Mouse (Mus musculus): ENCODE data around the gene Ubb. TPM values are rescaled to one million over a fixed set of nuclear protein-coding genes. Genes with fewer than 3 reads are reported as not detected.
A peak's percentile ranks its signal among the peaks of the same experiment; 100 is the strongest.
"Not testable (repeated sequence)": the region's sequence is repeated elsewhere in the genome, so short reads cannot be mapped to it uniquely, and the experiment has no call there.

The Ubb gene
- polyA plus RNA-seq (2014; fragmentation: Nextera tagmentation; extraction: Ambion mirVana): 4,396 and 4,426 TPM in 2 replicates

- Histone ChIP-seq H3K4me3 (replicated peaks; ENCODE audit: low read length) (peak within 1 kb of the TSS; percentile 70), H3K9me3 (ENCODE audit: control insufficient read depth, low read length) (no peaks in the 10 kb centered on the region), H3K27ac (peak within 1 kb of the TSS; percentile 99), H3K4me1 (replicated peaks; ENCODE audit: control insufficient read depth, insufficient read depth, low read length) (peaks cover 36% of the 10 kb centered on the region), H3K36me3 (replicated peaks; ENCODE audit: control insufficient read depth, insufficient read depth) (peaks cover 28% of the 10 kb centered on the region), H3K4me2 (replicated peaks) (peak within 1 kb of the TSS; percentile 76), H3K9ac (peak within 1 kb of the TSS; percentile 96), H3K27me3 (ENCODE audit: control insufficient read depth, insufficient read depth, low read length) (no peaks in the 10 kb centered on the region)
- under 1% methylated on average over 40 of the region's 40 CpGs for WGBS
- peak; percentile 100 for DNase-seq (ENCODE audit: low spot score)
- peak; percentile 96 for ATAC-seq (ENCODE audit: low FRiP score)
Observed at GRCm38 (mm10) chr11:62550727-62551225, at the start of gene Ubb. Ubb (plus strand) TSS chr11:62551171.

- no peaks in the 10 kb centered on the region for H3K27me3 ChIP-seq (ENCODE audit: control insufficient read depth, insufficient read depth, low read length)
- WGBS: 84% methylated on average over 4 of the region's 4 CpGs
- ATAC-seq (ENCODE audit: low FRiP score): no peak
Observed at GRCm38 (mm10) chr11:62507683-62508082, 43.3 kb upstream of the Ubb start.

GRCm38 (mm10) chr11:62508365-62508764, 42.6 kb upstream of the Ubb start:
- not testable (repeated sequence) for H3K4me3 ChIP-seq (replicated peaks; ENCODE audit: low read length); DNase-seq (ENCODE audit: low spot score); H3K27ac ChIP-seq; H3K9ac ChIP-seq; H3K36me3 ChIP-seq (replicated peaks; ENCODE audit: control insufficient read depth, insufficient read depth); H3K27me3 ChIP-seq (ENCODE audit: control insufficient read depth, insufficient read depth, low read length); H3K9me3 ChIP-seq (ENCODE audit: control insufficient read depth, low read length); H3K4me1 ChIP-seq (replicated peaks; ENCODE audit: control insufficient read depth, insufficient read depth, low read length); ATAC-seq (ENCODE audit: low FRiP score); H3K4me2 ChIP-seq (replicated peaks)
- WGBS: 98% methylated on average over 13 of the region's 13 CpGs

More at GRCm38 (mm10) chr11:62507683-62508082, 43.3 kb upstream of the Ubb start:
- Histone ChIP-seq H3K9ac (no peak overlapping the region), H3K36me3 (replicated peaks; ENCODE audit: control insufficient read depth, insufficient read depth) (no peaks in the 10 kb centered on the region), H3K27ac (no peak overlapping the region), H3K4me3 (replicated peaks; ENCODE audit: low read length) (no peak overlapping the region), H3K4me2 (replicated peaks) (no peak overlapping the region), H3K4me1 (replicated peaks; ENCODE audit: control insufficient read depth, insufficient read depth, low read length) (no peaks in the 10 kb centered on the region), H3K9me3 (ENCODE audit: control insufficient read depth, low read length) (no peaks in the 10 kb centered on the region)
- DNase-seq (ENCODE audit: low spot score): no peak

- H3K36me3 ChIP-seq (replicated peaks; ENCODE audit: control insufficient read depth, insufficient read depth); H3K9ac ChIP-seq; H3K27ac ChIP-seq; H3K4me3 ChIP-seq (replicated peaks; ENCODE audit: low read length); ATAC-seq (ENCODE audit: low FRiP score); DNase-seq (ENCODE audit: low spot score); H3K27me3 ChIP-seq (ENCODE audit: control insufficient read depth, insufficient read depth, low read length); H3K4me1 ChIP-seq (replicated peaks; ENCODE audit: control insufficient read depth, insufficient read depth, low read length); H3K4me2 ChIP-seq (replicated peaks); H3K9me3 ChIP-seq (ENCODE audit: control insufficient read depth, low read length): not testable (repeated sequence)
- WGBS: 95% methylated on average over 5 of the region's 5 CpGs
Observed at GRCm38 (mm10) chr11:62508816-62509215, 42.2 kb upstream of the Ubb start.

- H3K4me2 ChIP-seq (replicated peaks): no peak overlapping the region
- no peaks in the 10 kb centered on the region for H3K27me3 ChIP-seq (ENCODE audit: control insufficient read depth, insufficient read depth, low read length)
- no peak overlapping the region for H3K4me3 ChIP-seq (replicated peaks; ENCODE audit: low read length)
- 87% methylated on average over 3 of the region's 3 CpGs for WGBS
- H3K27ac ChIP-seq: no peak overlapping the region
- H3K9me3 ChIP-seq (ENCODE audit: control insufficient read depth, low read length): no peaks in the 10 kb centered on the region
- no peaks in the 10 kb centered on the region for H3K4me1 ChIP-seq (replicated peaks; ENCODE audit: control insufficient read depth, insufficient read depth, low read length)
- H3K9ac ChIP-seq: no peak overlapping the region
- ATAC-seq (ENCODE audit: low FRiP score): no peak
- no peaks in the 10 kb centered on the region for H3K36me3 ChIP-seq (replicated peaks; ENCODE audit: control insufficient read depth, insufficient read depth)
- DNase-seq (ENCODE audit: low spot score): no peak
Observed at GRCm38 (mm10) chr11:62509571-62509970, 41.4 kb upstream of the Ubb start.

GRCm38 (mm10) chr11:62510956-62511355, 40.0 kb upstream of the Ubb start:
- H3K36me3 ChIP-seq (replicated peaks; ENCODE audit: control insufficient read depth, insufficient read depth): no peaks in the 10 kb centered on the region
- H3K27ac ChIP-seq: no peak overlapping the region
- ATAC-seq (ENCODE audit: low FRiP score) (no peak), DNase-seq (ENCODE audit: low spot score) (no peak)
- 84% methylated on average over 5 of the region's 5 CpGs for WGBS
- H3K4me2 ChIP-seq (replicated peaks): no peak overlapping the region
- H3K27me3 ChIP-seq (ENCODE audit: control insufficient read depth, insufficient read depth, low read length): no peaks in the 10 kb centered on the region
- no peaks in the 10 kb centered on the region for H3K9me3 ChIP-seq (ENCODE audit: control insufficient read depth, low read length)
- H3K4me3 ChIP-seq (replicated peaks; ENCODE audit: low read length): no peak overlapping the region
- H3K4me1 ChIP-seq (replicated peaks; ENCODE audit: control insufficient read depth, insufficient read depth, low read length): no peaks in the 10 kb centered on the region
- no peak overlapping the region for H3K9ac ChIP-seq

- H3K9ac ChIP-seq: no peak overlapping the region
- H3K9me3 ChIP-seq (ENCODE audit: control insufficient read depth, low read length): no peaks in the 10 kb centered on the region
- H3K4me3 ChIP-seq (replicated peaks; ENCODE audit: low read length): no peak overlapping the region
- no peak overlapping the region for H3K4me2 ChIP-seq (replicated peaks)
- ATAC-seq (ENCODE audit: low FRiP score): no peak
- H3K27me3 ChIP-seq (ENCODE audit: control insufficient read depth, insufficient read depth, low read length): no peaks in the 10 kb centered on the region
- WGBS: 69% methylated on average over 13 of the region's 13 CpGs
- H3K36me3 ChIP-seq (replicated peaks; ENCODE audit: control insufficient read depth, insufficient read depth): no peaks in the 10 kb centered on the region
- no peaks in the 10 kb centered on the region for H3K4me1 ChIP-seq (replicated peaks; ENCODE audit: control insufficient read depth, insufficient read depth, low read length)
- DNase-seq (ENCODE audit: low spot score): no peak
- H3K27ac ChIP-seq: no peak overlapping the region
Observed at GRCm38 (mm10) chr11:62511444-62512202, 39.3 kb upstream of the Ubb start.

GRCm38 (mm10) chr11:62512529-62513080, 38.4 kb upstream of the Ubb start:
- H3K4me3 ChIP-seq (replicated peaks; ENCODE audit: low read length): no peak overlapping the region
- DNase-seq (ENCODE audit: low spot score) (no peak), ATAC-seq (ENCODE audit: low FRiP score) (no peak)
- no peaks in the 10 kb centered on the region for H3K36me3 ChIP-seq (replicated peaks; ENCODE audit: control insufficient read depth, insufficient read depth)
- H3K27ac ChIP-seq: no peak overlapping the region
- no peaks in the 10 kb centered on the region for H3K9me3 ChIP-seq (ENCODE audit: control insufficient read depth, low read length)
- no peak overlapping the region for H3K9ac ChIP-seq
- H3K4me1 ChIP-seq (replicated peaks; ENCODE audit: control insufficient read depth, insufficient read depth, low read length): no peaks in the 10 kb centered on the region
- 92% methylated on average over 8 of the region's 8 CpGs for WGBS
- no peaks in the 10 kb centered on the region for H3K27me3 ChIP-seq (ENCODE audit: control insufficient read depth, insufficient read depth, low read length)
- H3K4me2 ChIP-seq (replicated peaks): no peak overlapping the region

GRCm38 (mm10) chr11:62513311-62513710, 37.7 kb upstream of the Ubb start:
- no peak overlapping the region for H3K9ac ChIP-seq
- no peaks in the 10 kb centered on the region for H3K27me3 ChIP-seq (ENCODE audit: control insufficient read depth, insufficient read depth, low read length)
- no peak overlapping the region for H3K27ac ChIP-seq
- ATAC-seq (ENCODE audit: low FRiP score) (no peak), DNase-seq (ENCODE audit: low spot score) (no peak)
- no peak overlapping the region for H3K4me3 ChIP-seq (replicated peaks; ENCODE audit: low read length)
- no peaks in the 10 kb centered on the region for H3K9me3 ChIP-seq (ENCODE audit: control insufficient read depth, low read length)
- H3K36me3 ChIP-seq (replicated peaks; ENCODE audit: control insufficient read depth, insufficient read depth): no peaks in the 10 kb centered on the region
- no peak overlapping the region for H3K4me2 ChIP-seq (replicated peaks)
- no peaks in the 10 kb centered on the region for H3K4me1 ChIP-seq (replicated peaks; ENCODE audit: control insufficient read depth, insufficient read depth, low read length)
- WGBS: 81% methylated on average over 6 of the region's 6 CpGs

Measured in hindbrain, embryonic 14.5 days (tissue).